Mouse (Mus musculus) liver, embryonic 14.5 days (tissue): Measurements from ENCODE around the gene Arpc3.

Experiments used
- CTCF ChIP-seq: IDR thresholded peaks from 2 replicates; pipeline ENCODE4 v1.5.1; 2016; ENCODE audit warnings: antibody characterized with exemption, low read depth, control low read depth
- EP300 ChIP-seq: IDR thresholded peaks from 2 replicates; pipeline ENCODE4 v1.6.1; 2016; ENCODE audit warnings: antibody characterized with exemption, low read depth

DNA sequence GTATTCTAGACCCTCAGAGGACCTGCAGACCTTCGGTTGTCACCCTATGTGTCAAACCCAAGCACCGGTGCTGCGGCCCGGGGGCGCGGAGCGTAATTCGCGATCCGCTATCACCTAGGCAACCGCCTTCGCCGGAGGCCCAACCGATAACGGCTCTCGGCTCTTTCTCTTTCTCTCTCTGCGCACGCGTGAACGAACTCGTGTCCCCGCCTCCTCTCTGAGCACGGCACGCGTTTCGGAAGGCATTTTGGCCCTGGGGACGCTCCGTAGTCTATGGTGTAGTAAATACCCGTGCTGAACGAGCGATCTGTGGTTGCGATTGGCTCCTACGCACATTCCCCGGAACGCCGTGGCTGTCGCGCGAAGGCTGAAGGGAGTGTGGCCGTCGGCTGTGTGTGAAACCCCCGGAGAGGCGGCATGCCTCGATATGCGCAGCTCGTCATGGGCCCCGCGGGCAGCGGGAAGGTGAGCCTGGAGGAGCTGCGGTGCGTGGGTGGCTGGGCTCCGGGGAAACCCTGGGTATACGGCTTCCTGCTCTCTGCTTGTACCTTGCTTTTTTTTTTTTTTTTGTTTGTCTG is 19.4 kb upstream of the Arpc3 start, which contains the start of gene Fam216a:
- TF ChIP-seq CTCF: peak; percentile 18; the same call in 1 of the 2 replicates
- peak; percentile 75 for TF ChIP-seq EP300
